Mouse (Mus musculus) retina, embryonic 14.5 days (tissue): ENCODE data around the gene 4921517D22Rik.
"Not testable (repeated sequence)": the region's sequence is repeated elsewhere in the genome, so short reads cannot be mapped to it uniquely, and the experiment has no call there.

Experiments
- DNase-seq: peaks from one replicate; pipeline ENCODE4 v3.0.0-alpha.2; 2015; ENCODE audit warnings: low spot score

Gene 4921517D22Rik

GRCm38 (mm10) chr13:59694008-59694407 is at the start of gene 4921517D22Rik:
Gene 4921517D22Rik, minus strand, starts transcription at chr13:59694108.
- DNase-seq, result no peak

- peak; percentile 20 for DNase-seq
Measured at GRCm38 (mm10) chr13:59741697-59742096, 47.8 kb upstream of the 4921517D22Rik start.

DNA sequence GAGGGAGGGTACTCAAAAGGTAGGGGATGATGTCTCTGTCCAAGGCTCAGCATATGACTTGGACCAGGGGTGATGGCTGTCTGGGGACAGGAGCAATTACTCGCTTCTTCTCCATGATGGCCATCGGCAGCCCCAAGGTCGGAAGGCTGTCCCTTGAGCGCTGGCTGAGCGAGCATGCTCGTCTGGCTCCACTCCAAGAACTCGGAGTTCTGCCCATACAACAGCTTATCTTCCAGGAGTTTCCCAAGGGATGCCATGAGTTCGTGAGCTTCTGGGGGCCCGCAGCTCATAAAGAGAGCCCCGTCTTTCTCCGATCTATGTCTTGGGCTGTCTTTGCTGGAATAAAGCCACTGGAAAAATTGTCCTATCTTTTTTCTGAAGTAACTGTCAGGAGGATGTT is 47.2 kb upstream of the 4921517D22Rik start:
- no peak for DNase-seq

DNA sequence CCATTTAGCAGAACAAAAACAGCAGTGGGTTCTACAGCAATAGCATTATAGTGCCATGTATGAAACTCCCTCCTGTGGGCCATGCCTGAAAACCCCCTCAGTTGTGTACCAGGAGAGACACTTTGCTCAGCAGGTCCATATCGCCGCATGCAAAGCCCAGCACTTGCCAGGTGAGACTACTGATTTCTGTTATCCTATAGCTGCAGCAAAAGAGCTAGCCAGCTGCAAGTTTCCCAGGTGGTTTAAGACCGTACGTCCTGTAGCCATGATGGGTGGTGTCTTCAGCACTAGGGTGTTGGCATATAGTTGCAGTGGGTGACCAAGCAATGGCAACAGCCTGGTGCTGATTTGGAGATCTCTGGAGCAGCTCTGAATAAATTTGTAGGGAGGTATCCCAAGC is 45.5 kb upstream of the 4921517D22Rik start:
- no peak for DNase-seq

DNA sequence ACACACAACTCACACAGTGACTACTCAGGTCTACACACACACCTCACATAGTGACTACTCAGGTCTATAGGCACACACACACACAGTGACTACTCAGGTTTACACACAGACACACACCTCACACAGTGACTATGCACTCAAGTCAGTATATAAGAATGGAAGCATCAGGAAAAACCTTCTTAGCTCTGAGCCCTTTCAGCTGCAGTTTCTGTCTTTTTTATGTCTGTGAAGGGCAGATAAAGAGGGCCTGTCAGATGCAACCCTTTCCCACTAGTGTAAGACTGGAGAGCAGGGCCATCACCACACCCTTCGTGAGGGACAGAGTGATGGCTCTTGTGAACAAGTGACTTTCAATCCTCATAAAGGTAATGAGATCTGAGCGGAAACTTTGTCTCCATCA is 44.5 kb upstream of the 4921517D22Rik start:
- DNase-seq, result no peak

DNA sequence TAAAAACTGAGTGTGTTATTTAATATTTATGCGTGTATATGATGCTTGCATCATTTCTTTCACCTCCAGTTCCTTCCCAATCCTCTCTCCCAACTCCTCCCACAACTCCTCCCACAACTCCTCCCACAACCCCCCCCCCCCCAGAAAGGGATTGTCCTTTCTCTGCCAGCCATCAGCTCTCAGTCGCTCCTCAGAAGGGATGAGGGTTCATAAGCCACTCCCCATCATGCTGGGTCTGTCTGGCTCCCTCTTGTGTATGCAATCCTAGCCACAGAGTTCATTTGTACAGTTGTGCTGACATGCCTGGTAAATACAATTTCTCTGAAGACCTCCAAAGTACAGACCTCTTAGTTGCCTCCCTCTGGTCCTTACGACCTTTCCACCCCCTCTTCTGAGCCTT is 41.3 kb upstream of the 4921517D22Rik start:
- peak; percentile 38 for DNase-seq

DNA sequence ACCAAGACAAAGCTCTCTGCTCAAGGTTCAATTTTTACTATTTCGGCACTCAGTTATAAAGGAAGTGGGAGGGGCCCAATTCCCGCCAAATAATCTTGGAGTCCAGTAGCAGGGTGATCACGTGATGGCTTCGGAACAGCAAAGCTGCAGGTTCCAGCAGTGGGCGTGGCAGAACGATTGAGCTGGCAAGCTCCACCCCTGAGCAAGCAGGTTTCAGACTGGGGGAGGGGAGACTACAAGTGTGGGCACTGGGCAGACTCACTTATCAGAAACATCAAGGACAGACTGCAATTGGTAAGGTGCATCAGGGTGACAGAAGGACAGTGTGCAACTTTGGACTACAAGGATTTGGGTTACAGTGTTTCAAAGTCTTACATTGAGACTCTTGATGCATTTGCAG is 40.4 kb upstream of the 4921517D22Rik start:
- not testable (repeated sequence) for DNase-seq

DNA sequence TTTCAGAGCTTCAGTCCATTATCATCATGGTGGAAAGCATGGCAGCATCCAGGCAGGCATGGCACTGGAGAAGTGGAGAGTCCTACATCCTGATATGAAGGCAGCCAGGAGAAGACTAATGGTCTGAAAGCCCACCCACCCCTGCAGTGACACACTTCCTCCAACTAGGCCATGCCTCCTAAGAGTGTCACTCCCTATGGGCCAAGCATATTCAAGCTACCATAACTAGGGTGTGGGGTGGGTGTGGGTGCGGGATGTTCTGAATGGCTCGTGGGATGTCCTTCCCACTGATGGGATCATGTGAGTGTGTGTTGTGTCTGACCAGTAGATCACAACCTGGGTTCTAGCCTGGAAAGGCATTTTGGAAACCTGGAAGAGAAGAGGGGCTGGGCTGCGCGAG is 40.0 kb upstream of the 4921517D22Rik start:
- DNase-seq, result no peak

GRCm38 (mm10) chr13:59731652-59732051 is 37.7 kb upstream of the 4921517D22Rik start, which contains the start of gene Spata31d1d:
Gene Spata31d1d, minus strand, starts transcription at chr13:59731752.
- DNase-seq, result no peak

GRCm38 (mm10) chr13:59728378-59729093 is 34.6 kb upstream of the 4921517D22Rik start:
- DNase-seq, result peak; percentile 94

DNA sequence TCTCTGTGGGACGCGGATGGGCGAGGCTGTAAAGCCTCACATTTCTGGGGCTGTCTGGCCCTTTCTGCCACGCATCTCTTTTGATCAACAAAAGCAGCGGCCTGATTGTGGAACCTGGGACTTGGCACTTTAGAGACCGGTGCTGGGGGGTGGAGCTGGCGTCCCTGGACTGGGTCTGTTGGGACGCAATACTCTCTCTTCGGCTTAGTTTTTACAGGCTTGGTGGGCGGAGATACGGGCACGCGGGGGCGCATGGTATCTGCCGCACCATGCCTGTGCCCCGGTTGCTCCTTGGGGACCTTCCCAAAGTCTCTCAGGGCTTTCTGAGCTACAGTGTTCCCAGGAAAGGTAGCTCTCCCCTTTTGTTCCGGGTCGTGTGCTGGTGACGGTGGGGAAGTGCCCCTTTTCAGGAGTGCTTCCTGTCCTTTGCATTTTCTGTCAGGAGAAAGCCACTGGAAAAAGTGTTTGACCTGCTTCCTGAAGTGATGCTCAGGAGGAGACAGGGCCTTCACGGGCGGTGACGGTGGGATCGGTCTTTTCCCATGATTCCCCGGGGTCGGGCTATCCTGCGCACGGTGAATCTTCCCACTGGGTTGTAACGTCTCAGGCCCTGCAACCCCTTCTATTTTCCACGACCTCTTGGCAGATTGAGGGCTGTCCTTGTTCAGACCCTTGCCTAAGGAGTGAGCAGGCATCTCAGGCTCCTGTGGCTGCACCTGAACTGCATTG is 32.4 kb upstream of the 4921517D22Rik start:
- no peak for DNase-seq

GRCm38 (mm10) chr13:59722089-59722488 is 28.2 kb upstream of the 4921517D22Rik start:
- DNase-seq, result not testable (repeated sequence)

DNA sequence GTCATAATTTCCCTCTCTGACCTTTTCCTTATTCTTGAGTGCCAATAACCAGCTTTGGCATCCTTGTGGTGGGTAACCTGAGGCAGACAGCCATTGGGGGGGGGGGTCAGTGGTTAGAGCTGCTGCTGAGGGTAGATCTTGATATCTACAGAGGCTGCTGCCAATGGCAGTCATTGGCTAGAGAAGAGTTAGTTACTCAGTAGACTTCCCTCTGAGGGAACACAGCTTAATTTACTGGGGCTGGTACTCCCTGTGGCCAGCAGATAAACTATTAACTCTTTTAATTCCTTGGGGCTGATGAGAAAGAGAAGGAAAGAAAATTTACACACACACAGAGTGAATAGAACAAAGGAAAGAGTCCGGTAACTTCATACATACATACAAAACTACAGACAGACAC is 25.6 kb upstream of the 4921517D22Rik start:
- DNase-seq, result no peak

DNA sequence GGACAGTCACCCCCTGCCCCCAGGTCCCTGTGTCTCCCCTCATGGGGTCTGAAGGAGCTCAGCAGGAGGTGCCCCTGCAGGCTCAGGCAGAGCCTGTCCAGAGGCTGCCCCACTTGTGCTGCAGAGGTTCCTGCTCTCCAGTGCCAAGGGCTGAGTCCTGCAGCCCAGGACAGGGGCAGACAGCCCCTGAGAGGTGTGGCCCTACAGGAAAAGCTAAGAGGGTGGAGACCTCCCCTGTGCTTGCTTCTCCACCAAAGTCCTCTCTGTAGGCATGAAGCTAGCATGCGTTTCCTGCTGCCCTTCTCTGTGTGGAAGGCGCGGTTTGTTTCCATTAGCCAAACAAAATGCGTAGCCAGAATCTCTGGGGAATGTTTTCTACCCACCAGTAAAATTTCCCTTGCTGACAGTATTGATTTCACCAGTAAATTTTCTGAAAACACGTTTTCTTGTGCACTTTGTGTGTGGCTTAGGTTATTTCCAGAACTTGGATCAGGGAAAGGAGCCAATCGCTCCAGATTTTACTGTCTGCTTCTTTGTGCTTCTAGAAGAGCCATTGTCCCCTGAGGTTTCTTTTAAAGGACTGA is 25.0 kb upstream of the 4921517D22Rik start:
- DNase-seq, result not testable (repeated sequence)

GRCm38 (mm10) chr13:59713710-59714109 is 19.8 kb upstream of the 4921517D22Rik start:
- no peak for DNase-seq

GRCm38 (mm10) chr13:59711984-59712383 is 18.1 kb upstream of the 4921517D22Rik start, which contains the start of gene Spata31d1b:
Gene Spata31d1b, plus strand, starts transcription at chr13:59712284.
- not testable (repeated sequence) for DNase-seq

GRCm38 (mm10) chr13:59710230-59710629 is 16.3 kb upstream of the 4921517D22Rik start, which contains the start of gene Spata31d1a:
Gene Spata31d1a, minus strand, starts transcription at chr13:59710330.
- no peak for DNase-seq

- no peak for DNase-seq
Measured at GRCm38 (mm10) chr13:59704562-59704961, 10.7 kb upstream of the 4921517D22Rik start.

DNA sequence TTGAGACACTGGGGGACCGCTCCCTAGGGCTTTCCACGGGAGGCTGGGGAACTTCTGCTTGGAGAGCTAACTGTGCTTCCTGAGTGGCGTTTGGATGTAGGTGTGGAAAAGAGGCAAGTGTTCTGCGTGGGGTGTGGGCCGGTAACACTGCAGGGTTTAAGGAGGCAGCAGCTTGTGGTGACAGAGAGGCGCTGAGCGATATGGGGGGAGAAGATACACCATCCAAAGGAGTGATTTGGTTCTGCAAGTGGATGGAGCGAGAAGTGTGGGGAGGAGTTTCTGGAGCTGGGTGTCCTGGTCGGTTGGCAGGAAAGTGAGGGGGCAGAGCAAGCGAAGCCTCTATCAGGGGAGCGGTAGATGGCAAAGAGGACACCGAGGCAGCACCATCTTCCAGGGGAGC is 9.6 kb upstream of the 4921517D22Rik start:
- no peak for DNase-seq

GRCm38 (mm10) chr13:59700137-59700536 is 6.2 kb upstream of the 4921517D22Rik start:
- DNase-seq, result not testable (repeated sequence)

GRCm38 (mm10) chr13:59699131-59699530 is 5.2 kb upstream of the 4921517D22Rik start:
- DNase-seq, result no peak

DNA sequence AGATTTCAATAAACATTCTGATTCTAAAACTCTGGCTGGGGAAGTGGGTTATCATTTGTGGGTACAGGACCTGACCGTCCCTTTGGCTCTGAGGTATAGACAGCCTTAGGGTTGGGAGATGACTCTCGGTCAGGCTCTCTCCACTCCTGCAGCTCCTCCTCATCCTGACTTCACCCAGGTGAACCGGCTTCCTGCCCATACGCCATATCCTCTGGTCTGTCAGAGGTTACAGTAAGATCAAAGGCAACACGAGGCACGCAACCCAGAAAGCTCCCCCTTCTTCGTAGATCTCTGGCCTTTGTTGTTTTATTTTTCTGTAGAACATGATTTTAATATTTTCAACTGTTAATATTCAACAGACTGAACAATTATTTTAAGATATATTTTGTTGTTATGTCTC is 1.9 kb upstream of the 4921517D22Rik start:
- DNase-seq, result no peak

DNA sequence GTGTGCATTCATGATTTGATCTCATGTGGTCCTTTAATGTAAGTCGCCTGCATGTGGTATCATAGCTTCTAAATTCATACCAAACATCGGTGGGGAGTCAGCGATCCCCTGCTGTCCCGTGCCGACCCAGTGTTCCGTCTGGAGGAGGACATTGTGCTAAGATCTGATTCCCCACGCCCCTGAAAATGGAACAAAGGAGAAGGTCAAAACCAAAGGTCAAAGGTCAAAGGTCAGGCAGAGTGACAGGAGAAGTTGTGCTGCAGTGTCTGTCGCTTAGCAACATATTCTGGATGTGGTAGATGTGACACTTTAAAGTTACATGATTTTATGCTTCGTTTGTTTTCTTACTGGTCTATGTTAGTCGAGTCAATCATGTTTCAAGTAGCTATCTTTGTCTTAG is 2.4 kb downstream of the 4921517D22Rik start:
- DNase-seq, result peak; percentile 42
